Mouse (Mus musculus) forebrain, embryonic 11.5 days (tissue): ENCODE data around the gene Mlph. TPM values are rescaled to one million over a fixed set of nuclear protein-coding genes. Genes with fewer than 3 reads are reported as not detected.

Experiments used
- ATAC-seq: fragments of 200-750 bp; cut with Nextera tagmentation; replicated peaks from 2 replicates; pipeline ENCODE4 v1.8.0; 2017; ENCODE audit warnings: moderate TSS enrichment; ENCODE audit not compliant: low FRiP score
- DNase-seq: peaks from one replicate; pipeline ENCODE4 v3.0.0-alpha.2; 2017; ENCODE audit warnings: low spot score
- H3K27ac ChIP-seq: fragments of 300-500 bp; sonication (generic); 2 replicates; pipeline ENCODE4 v1.5.1; 2014; ENCODE audit warnings: low read depth, low read length
- H3K27me3 ChIP-seq: fragments of 300-500 bp; sonication (generic); 2 replicates; pipeline ENCODE4 v1.6.1; 2014; ENCODE audit warnings: mild to moderate bottlenecking, low read length, mixed read lengths; ENCODE audit not compliant: control insufficient read depth, insufficient read depth
- H3K36me3 ChIP-seq: fragments of 300-500 bp; sonication (generic); 2 replicates; pipeline ENCODE4 v1.6.1; 2014; ENCODE audit warnings: mild to moderate bottlenecking, low read length, moderate library complexity, mixed read lengths; ENCODE audit not compliant: control insufficient read depth, insufficient read depth
- H3K4me1 ChIP-seq: fragments of 300-500 bp; sonication (generic); replicated peaks from 2 replicates; pipeline ENCODE4 v1.6.1; 2014; ENCODE audit warnings: low read length, mixed read lengths; ENCODE audit not compliant: control insufficient read depth, insufficient read depth
- H3K4me2 ChIP-seq: fragments of 300-500 bp; sonication (generic); 2 replicates; pipeline ENCODE4 v1.6.1; 2014; ENCODE audit warnings: low read depth, mild to moderate bottlenecking, low read length, moderate library complexity, mixed read lengths; ENCODE audit not compliant: severe bottlenecking
- H3K4me3 ChIP-seq: fragments of 300-500 bp; sonication (generic); 2 replicates; pipeline ENCODE4 v1.5.1; 2014; ENCODE audit warnings: low read depth, low read length
- H3K9ac ChIP-seq: fragments of 300-500 bp; sonication (generic); 2 replicates; pipeline ENCODE4 v1.6.1; 2014; ENCODE audit warnings: low read length
- H3K9me3 ChIP-seq: fragments of 300-500 bp; sonication (generic); 2 replicates; pipeline ENCODE4 v1.6.1; 2016; ENCODE audit warnings: low read length, mixed read lengths; ENCODE audit not compliant: control insufficient read depth
- WGBS: fragments of 180-500 bp; shearing (Covaris S2); extraction: QIAGEN DNeasy Blood & Tissue Kit; methylation state at CpG from one replicate; pipeline ENCODE4 v1.1.7; 2014; 5-methylcytosine and 5-hydroxymethylcytosine counted together
- polyA plus RNA-seq: library from polyadenylated mRNA; unstranded; fragments of >200 nt; fragmentation: Nextera tagmentation; extraction: Ambion mirVana; gene quantifications from 2 replicates; pipeline ENCODE4 v1.2.1, GENCODE M21; 2014

The Mlph gene
- polyA plus RNA-seq, 1 experiment from 2014 or later = 0.13 TPM

GRCm38 (mm10) chr1:90903211-90903945, 11.5 kb upstream of the Mlph start:
- Histone ChIP-seq H3K4me1 (no peaks in the 10 kb centered on the region), H3K36me3 (no peaks in the 10 kb centered on the region), H3K27ac (no peak overlapping the region), H3K9me3 (no peaks in the 10 kb centered on the region), H3K9ac (no peak overlapping the region), H3K4me2 (no peak overlapping the region), H3K27me3 (no peaks in the 10 kb centered on the region), H3K4me3 (no peak overlapping the region)
- DNase-seq (peak; percentile 18), ATAC-seq (no peak)
- 61% methylated on average over 3 of the region's 3 CpGs for WGBS

- Histone ChIP-seq H3K36me3 (no peaks in the 10 kb centered on the region), H3K27me3 (no peaks in the 10 kb centered on the region), H3K27ac (no peak overlapping the region), H3K4me3 (no peak overlapping the region), H3K4me1 (no peaks in the 10 kb centered on the region), H3K9me3 (no peaks in the 10 kb centered on the region), H3K9ac (no peak overlapping the region), H3K4me2 (no peak overlapping the region)
- peak; percentile 41 for DNase-seq
- no peak for ATAC-seq
- WGBS = 71% methylated on average over 8 of the region's 8 CpGs
Measured at GRCm38 (mm10) chr1:90903971-90904458, 10.9 kb upstream of the Mlph start.

- H3K36me3 ChIP-seq = no peaks in the 10 kb centered on the region
- no peak overlapping the region for H3K4me2 ChIP-seq
- H3K9ac ChIP-seq = no peak overlapping the region
- no peak overlapping the region for H3K4me3 ChIP-seq
- no peaks in the 10 kb centered on the region for H3K4me1 ChIP-seq
- DNase-seq = peak; percentile 24
- H3K27me3 ChIP-seq = no peaks in the 10 kb centered on the region
- no peak for ATAC-seq
- H3K9me3 ChIP-seq = no peaks in the 10 kb centered on the region
- WGBS = 90% methylated on average over 7 of the region's 7 CpGs
- H3K27ac ChIP-seq = no peak overlapping the region
Measured at GRCm38 (mm10) chr1:90904729-90905404, 10.0 kb upstream of the Mlph start.

GRCm38 (mm10) chr1:90906357-90906756, 8.5 kb upstream of the Mlph start:
- WGBS = 7% methylated on average over 2 of the region's 2 CpGs
- no peaks in the 10 kb centered on the region for H3K27me3 ChIP-seq
- H3K36me3 ChIP-seq = no peaks in the 10 kb centered on the region
- H3K4me2 ChIP-seq = no peak overlapping the region
- no peak for ATAC-seq
- H3K9ac ChIP-seq = no peak overlapping the region
- H3K4me3 ChIP-seq = no peak overlapping the region
- no peak overlapping the region for H3K27ac ChIP-seq
- no peaks in the 10 kb centered on the region for H3K9me3 ChIP-seq
- DNase-seq = peak; percentile 67
- H3K4me1 ChIP-seq = no peaks in the 10 kb centered on the region

- no peak overlapping the region for H3K9ac ChIP-seq
- DNase-seq = peak; percentile 46
- H3K4me2 ChIP-seq = no peak overlapping the region
- no peak overlapping the region for H3K4me3 ChIP-seq
- no peaks in the 10 kb centered on the region for H3K27me3 ChIP-seq
- no peaks in the 10 kb centered on the region for H3K4me1 ChIP-seq
- no peak overlapping the region for H3K27ac ChIP-seq
- ATAC-seq = no peak
- H3K9me3 ChIP-seq = no peaks in the 10 kb centered on the region
- no peaks in the 10 kb centered on the region for H3K36me3 ChIP-seq
Measured at GRCm38 (mm10) chr1:90909161-90909560, 5.7 kb upstream of the Mlph start.

DNA sequence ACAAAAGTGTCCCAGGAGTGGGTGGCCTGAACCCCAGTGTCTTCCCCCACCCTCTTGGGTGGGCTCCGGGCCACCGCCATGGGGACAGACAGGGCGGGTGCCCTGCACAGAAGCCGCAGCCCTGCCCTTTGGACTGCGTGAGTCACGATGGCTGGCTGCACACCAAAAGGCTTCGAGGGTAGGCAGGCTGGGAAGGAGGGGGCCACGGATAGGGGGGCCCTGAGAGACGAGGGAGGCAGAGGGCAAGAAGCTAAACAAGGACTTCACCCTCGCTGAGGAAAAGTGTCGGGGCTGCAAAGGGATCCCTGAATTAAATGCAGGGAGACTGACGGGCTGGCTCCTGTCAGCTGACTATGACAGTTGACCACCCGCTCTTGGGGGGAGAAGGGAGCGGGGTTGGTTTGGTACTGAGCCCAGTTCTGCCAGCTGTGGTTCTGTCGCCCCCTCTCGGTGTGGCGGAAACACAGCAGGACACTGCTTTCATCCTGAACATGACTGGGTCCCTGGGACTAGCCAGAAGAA, 5.2 kb upstream of the Mlph start:
- Histone ChIP-seq H3K4me2 (no peak overlapping the region), H3K9ac (no peak overlapping the region), H3K4me1 (no peaks in the 10 kb centered on the region), H3K36me3 (no peaks in the 10 kb centered on the region), H3K4me3 (no peak overlapping the region), H3K9me3 (no peaks in the 10 kb centered on the region), H3K27me3 (no peaks in the 10 kb centered on the region), H3K27ac (no peak overlapping the region)
- 53% methylated on average over 17 of the region's 17 CpGs for WGBS
- peak; percentile 49 for DNase-seq
- ATAC-seq = no peak

DNA sequence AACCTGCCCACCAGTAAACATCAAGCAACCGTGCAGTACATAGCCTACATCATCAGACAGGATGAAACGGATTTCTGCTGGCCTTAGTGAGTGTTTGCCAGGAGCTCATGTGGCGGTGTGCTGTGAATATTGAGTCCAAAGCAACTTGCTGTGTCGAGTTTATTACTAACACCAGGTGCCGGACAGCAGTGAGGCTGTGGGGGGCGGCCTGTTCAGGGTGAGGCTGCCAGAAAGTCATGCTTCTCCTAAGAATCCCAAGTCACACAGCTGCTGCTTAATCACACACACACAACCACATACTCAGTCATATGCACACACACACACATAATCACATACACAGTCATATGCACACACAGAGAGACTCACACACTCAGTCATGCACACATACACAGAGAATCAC, 1.7 kb upstream of the Mlph start:
- Histone ChIP-seq H3K9ac (no peak overlapping the region), H3K9me3 (no peaks in the 10 kb centered on the region), H3K36me3 (no peaks in the 10 kb centered on the region), H3K27ac (no peak overlapping the region), H3K4me2 (no peak overlapping the region), H3K4me3 (no peak overlapping the region), H3K4me1 (no peaks in the 10 kb centered on the region), H3K27me3 (no peaks in the 10 kb centered on the region)
- DNase-seq (no peak), ATAC-seq (no peak)
- 81% methylated on average over 6 of the region's 6 CpGs for WGBS

DNA sequence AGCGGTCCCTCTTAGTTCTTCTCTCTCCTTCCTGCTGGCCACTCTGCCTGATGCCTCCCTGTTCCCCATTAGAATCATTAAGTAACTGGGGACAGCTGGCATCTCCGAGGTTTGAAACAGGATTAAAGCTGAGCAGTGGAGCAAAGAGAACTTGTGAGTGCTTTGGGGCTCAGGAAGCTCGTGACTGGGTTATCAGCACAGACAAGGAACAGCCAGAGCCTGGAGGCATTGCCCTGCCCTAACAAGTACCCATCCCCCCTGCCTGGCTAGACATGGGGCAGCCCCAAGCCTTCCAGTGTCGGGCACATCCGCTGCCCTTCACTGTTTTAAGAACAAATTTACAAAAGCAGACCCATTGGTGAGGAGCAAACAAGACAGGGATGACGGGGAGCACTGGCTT, 2.6 kb downstream of the Mlph start:
- Histone ChIP-seq H3K4me2 (no peak overlapping the region), H3K9me3 (no peaks in the 10 kb centered on the region), H3K36me3 (no peaks in the 10 kb centered on the region), H3K4me3 (no peak overlapping the region), H3K9ac (no peak overlapping the region), H3K4me1 (no peaks in the 10 kb centered on the region), H3K27ac (no peak overlapping the region), H3K27me3 (no peaks in the 10 kb centered on the region)
- 65% methylated on average over 6 of the region's 6 CpGs for WGBS
- ATAC-seq = no peak
- no peak for DNase-seq
